Mouse (Mus musculus): ENCODE measurements around the gene Slmap. TPM values are rescaled to one million over a fixed set of nuclear protein-coding genes. Genes with fewer than 3 reads are reported as not detected.
"Not testable (repeated sequence)": the region's sequence is repeated elsewhere in the genome, so short reads cannot be mapped to it uniquely, and the experiment has no call there.

Gene Slmap
- total RNA-seq, 2 experiments from 2014 or later, result 71.2 to 76.8 TPM

- no peak for ATAC-seq (ENCODE audit: poor library complexity, severe bottlenecking)
Observed at GRCm38 (mm10) chr14:26417956-26418355, 116.8 kb downstream of the Slmap start.

- no peak for ATAC-seq (ENCODE audit: poor library complexity, severe bottlenecking)
Observed at GRCm38 (mm10) chr14:26417088-26417487, 117.6 kb downstream of the Slmap start.

- no peak for ATAC-seq (ENCODE audit: poor library complexity, severe bottlenecking)
Observed at GRCm38 (mm10) chr14:26413581-26413980, 121.2 kb downstream of the Slmap start.

GRCm38 (mm10) chr14:26406746-26407145 lies 128.0 kb downstream of the Slmap start:
- no peak for ATAC-seq (ENCODE audit: poor library complexity, severe bottlenecking)

- no peak for ATAC-seq (ENCODE audit: poor library complexity, severe bottlenecking)
Observed at GRCm38 (mm10) chr14:26398508-26399160, 136.1 kb downstream of the Slmap start.

GRCm38 (mm10) chr14:26391866-26392265 lies 142.9 kb downstream of the Slmap start:
- ATAC-seq (ENCODE audit: poor library complexity, severe bottlenecking), result no peak

GRCm38 (mm10) chr14:26388961-26389360 lies 145.8 kb downstream of the Slmap start:
- ATAC-seq (ENCODE audit: poor library complexity, severe bottlenecking), result not testable (repeated sequence)

GRCm38 (mm10) chr14:26386999-26387398 lies 147.7 kb downstream of the Slmap start:
- ATAC-seq (ENCODE audit: poor library complexity, severe bottlenecking), result not testable (repeated sequence)

GRCm38 (mm10) chr14:26385659-26386058 lies 149.1 kb downstream of the Slmap start:
- not testable (repeated sequence) for ATAC-seq (ENCODE audit: poor library complexity, severe bottlenecking)

GRCm38 (mm10) chr14:26379071-26379470 lies 155.7 kb downstream of the Slmap start:
- ATAC-seq (ENCODE audit: poor library complexity, severe bottlenecking), result no peak

- peak; percentile 60; the same call in 1 of the 2 replicates for ATAC-seq (ENCODE audit: poor library complexity, severe bottlenecking)
Observed at GRCm38 (mm10) chr14:26376652-26377051, 158.1 kb downstream of the Slmap start.

Other genes starting within 250 kb of the Slmap start
- 28.0 and 34.6 TPM in 2 replicates for gene Dennd6a, start 38.9 kb upstream of the Slmap start, total RNA-seq (2015)
- gene Dennd6a, start 38.9 kb upstream of the Slmap start, total RNA-seq (2017), result 30.3 and 30.5 TPM in 2 replicates
- 304 and 335 TPM in 2 replicates for gene Arf4, start 103.1 kb upstream of the Slmap start, total RNA-seq (2015)
- 83.1 and 91.3 TPM in 2 replicates for gene Arf4, start 103.1 kb upstream of the Slmap start, total RNA-seq (2017)
- 8.7 TPM in 2 replicates for gene Pde12, start 135.0 kb upstream of the Slmap start, total RNA-seq (2015)
- 7.6 TPM in 2 replicates for gene Pde12, start 135.0 kb upstream of the Slmap start, total RNA-seq (2017)
- gene Dnah12, start 158.3 kb upstream of the Slmap start, total RNA-seq (2015), result 0.13 and 0.18 TPM in 2 replicates
- gene Dnah12, start 158.3 kb upstream of the Slmap start, total RNA-seq (2017), result 0.07 and 0.28 TPM in 2 replicates